Mouse (Mus musculus) lung, adult 2 months (tissue): ENCODE results near the gene Nudt3.

Source experiments
- CTCF ChIP-seq: fragments of 200-500 bp; IDR thresholded peaks from 2 replicates; pipeline ENCODE4 v1.5.1; 2011; ENCODE audit warnings: mild to moderate bottlenecking, low read length, control low read depth; ENCODE audit not compliant: insufficient read depth
- POLR2A ChIP-seq: fragments of 200-500 bp; IDR thresholded peaks from 2 replicates; pipeline ENCODE4 v1.6.1; 2011; ENCODE audit warnings: low read depth, mild to moderate bottlenecking, control low read depth, low read length, borderline replicate concordance; ENCODE audit errors: extremely low read depth

DNA sequence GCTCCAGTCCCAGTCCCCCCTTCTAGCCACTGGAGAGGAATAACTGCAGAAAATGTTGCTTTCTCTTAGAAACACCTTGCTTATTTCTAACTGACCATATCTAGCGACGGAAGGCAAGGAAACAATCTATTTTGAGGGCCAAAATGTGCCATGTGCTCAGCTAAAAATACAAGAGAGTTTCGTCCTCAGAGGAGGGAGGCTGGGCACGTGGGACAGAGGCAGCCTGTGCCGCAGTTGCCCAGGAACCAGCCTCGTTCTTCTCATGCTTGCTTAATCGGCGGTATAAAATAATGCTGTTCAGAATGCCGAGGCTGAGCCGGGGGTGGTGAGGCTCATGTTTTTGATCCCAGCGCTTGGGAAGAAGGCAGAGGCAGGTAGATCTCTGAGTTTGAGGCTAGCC, 78.7 kb downstream of the Nudt3 start:
- no peak for TF ChIP-seq CTCF
- no peak for TF ChIP-seq POLR2A
